Mouse (Mus musculus): ENCODE measurements at regions not wholly inside any gene's neighbourhood (a gene's known extent, or its start where the extent isn't known, plus 50 kb on each side); places are given as distances from the start of the nearest gene placed in this dataset.

DNA sequence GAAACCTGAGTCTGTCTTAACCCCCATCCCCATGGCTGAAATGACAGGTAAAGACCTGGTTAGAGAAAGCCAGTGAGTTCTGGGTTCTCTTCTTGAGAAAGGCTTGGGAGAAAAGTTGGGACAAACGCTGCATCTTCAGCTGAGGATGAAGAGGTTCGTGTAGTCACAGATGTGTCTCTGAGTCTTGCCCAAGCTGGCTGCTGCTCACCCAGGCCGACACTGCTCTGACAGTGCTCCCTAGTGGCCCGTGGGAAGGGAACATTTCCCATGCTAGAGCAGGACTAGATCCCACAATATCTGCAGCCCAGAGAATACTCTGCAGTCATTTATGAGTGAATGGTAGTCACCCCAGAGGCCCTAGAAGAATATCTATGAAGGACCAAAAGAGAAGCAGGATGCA, 165.3 kb downstream of the Cemip2 start:
- DNase-seq, result no peak
- H3K27me3 ChIP-seq (ENCODE audit: control insufficient read depth, insufficient read depth, low read length), result no peaks in the 10 kb centered on the region
- no peak overlapping the region for H3K27ac ChIP-seq (ENCODE audit: insufficient read depth, low read length)
- 41% methylated on average over 4 of the region's 4 CpGs for WGBS
- H3K4me3 ChIP-seq (replicated peaks; ENCODE audit: insufficient read depth, low read depth, low read length), result no peak overlapping the region
- H3K4me1 ChIP-seq (ENCODE audit: control insufficient read depth, insufficient read depth, low read length), result no peaks in the 10 kb centered on the region
- TF ChIP-seq POLR2A (IDR thresholded peaks at IDR 0.05; ENCODE audit: borderline replicate concordance, insufficient read depth, low read length), result no peak
- peak; percentile 15; the same call in 1 of the 2 replicates for TF ChIP-seq CTCF (IDR thresholded peaks at IDR 0.05; ENCODE audit: borderline replicate concordance, insufficient read depth, low read depth, low read length)

DNA sequence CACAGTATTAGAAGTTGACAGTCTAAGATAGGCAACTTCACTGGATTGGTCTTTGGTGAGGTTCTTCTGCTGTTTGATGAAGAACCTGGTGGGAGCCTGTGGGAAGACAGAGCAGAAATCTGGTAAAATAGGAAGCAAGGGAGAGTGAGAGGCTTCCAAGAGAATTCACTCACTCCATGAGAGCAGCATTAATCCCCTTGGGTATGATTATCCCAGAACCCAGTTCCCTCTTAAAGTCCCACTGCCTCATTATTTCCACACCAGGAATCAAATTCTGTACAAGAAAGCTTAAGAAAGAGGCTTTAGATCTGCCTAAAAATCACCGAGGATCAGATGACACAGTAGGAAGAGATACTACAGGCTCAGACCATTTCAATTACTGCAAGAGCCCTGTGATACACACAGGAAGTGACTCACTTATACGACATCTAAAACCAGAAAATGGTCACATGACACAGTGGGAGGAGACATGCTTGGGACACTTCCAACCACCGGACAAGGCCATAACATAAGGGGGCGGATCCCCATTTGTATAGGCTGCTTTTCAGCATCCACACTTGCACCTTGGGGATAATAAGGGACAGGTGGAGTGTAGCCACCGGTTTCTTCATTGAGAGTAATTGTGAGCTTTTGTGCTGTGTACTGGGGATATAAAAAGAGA, 168.2 kb downstream of the Cemip2 start:
- TF ChIP-seq POLR2A (IDR thresholded peaks at IDR 0.05; ENCODE audit: borderline replicate concordance, insufficient read depth, low read length) (no peak), CTCF (IDR thresholded peaks at IDR 0.05; ENCODE audit: borderline replicate concordance, insufficient read depth, low read depth, low read length) (no peak)
- DNase-seq, result no peak
- Histone ChIP-seq H3K4me3 (replicated peaks; ENCODE audit: insufficient read depth, low read depth, low read length) (no peak overlapping the region), H3K4me1 (ENCODE audit: control insufficient read depth, insufficient read depth, low read length) (no peaks in the 10 kb centered on the region), H3K27me3 (ENCODE audit: control insufficient read depth, insufficient read depth, low read length) (no peaks in the 10 kb centered on the region), H3K27ac (ENCODE audit: insufficient read depth, low read length) (no peak overlapping the region)
- 81% methylated on average over 5 of the region's 5 CpGs for WGBS

DNA sequence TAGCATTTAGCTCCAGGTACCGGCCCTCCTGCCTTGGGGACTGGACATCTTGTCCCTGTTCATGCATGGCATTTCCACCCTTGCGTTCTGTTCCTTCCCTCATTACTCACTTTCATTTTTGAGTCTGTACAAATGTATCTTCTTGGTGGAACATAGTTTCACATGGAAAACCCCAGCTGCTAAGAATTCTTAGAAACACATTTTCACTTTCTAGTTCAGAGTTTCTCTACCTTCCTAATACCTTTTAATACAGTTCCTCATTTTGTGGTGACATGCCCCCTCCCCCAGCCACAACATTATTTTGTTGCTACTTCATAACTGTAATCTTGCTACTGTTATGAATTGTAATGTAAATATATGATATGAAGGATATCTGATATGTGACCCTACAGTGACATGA, 169.9 kb downstream of the Cemip2 start:
- no peak for TF ChIP-seq CTCF (IDR thresholded peaks at IDR 0.05; ENCODE audit: borderline replicate concordance, insufficient read depth, low read depth, low read length)
- no peak for TF ChIP-seq POLR2A (IDR thresholded peaks at IDR 0.05; ENCODE audit: borderline replicate concordance, insufficient read depth, low read length)
- 86% methylated on average over 2 of the region's 2 CpGs for WGBS
- no peaks in the 10 kb centered on the region for H3K4me1 ChIP-seq (ENCODE audit: control insufficient read depth, insufficient read depth, low read length)

DNA sequence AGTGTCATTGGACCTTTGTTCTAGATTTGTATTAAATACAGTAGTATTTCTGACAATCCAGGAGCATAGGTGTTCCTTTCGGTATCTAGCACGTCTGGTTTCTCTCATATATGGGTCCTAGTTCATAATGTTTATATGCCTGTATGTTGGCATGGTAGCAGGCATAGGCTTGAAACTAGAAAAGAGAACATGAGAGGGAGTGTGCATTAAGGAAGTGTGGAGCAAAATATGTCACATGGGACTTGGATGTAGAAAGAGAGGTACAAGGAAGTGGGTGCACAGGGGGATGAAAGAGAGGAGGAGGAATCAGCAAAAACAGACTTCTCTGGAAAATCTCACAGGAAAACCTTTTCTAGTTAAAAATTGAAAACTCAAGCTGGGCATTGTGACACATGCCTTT, 176.2 kb upstream of the Trpm3 start:
- 97% methylated on average over 2 of the region's 2 CpGs for WGBS
- Histone ChIP-seq H3K4me3 (replicated peaks; ENCODE audit: insufficient read depth, low read depth, low read length) (no peak overlapping the region), H3K4me1 (ENCODE audit: control insufficient read depth, insufficient read depth, low read length) (no peaks in the 10 kb centered on the region), H3K27ac (ENCODE audit: insufficient read depth, low read length) (no peak overlapping the region), H3K27me3 (ENCODE audit: control insufficient read depth, insufficient read depth, low read length) (no peaks in the 10 kb centered on the region)
- TF ChIP-seq CTCF (IDR thresholded peaks at IDR 0.05; ENCODE audit: borderline replicate concordance, insufficient read depth, low read depth, low read length) (no peak), POLR2A (IDR thresholded peaks at IDR 0.05; ENCODE audit: borderline replicate concordance, insufficient read depth, low read length) (no peak)
- DNase-seq, result no peak

More for the DNA sequence above, 169.9 kb downstream of the Cemip2 start:
- Histone ChIP-seq H3K27me3 (ENCODE audit: control insufficient read depth, insufficient read depth, low read length) (no peaks in the 10 kb centered on the region), H3K4me3 (replicated peaks; ENCODE audit: insufficient read depth, low read depth, low read length) (no peak overlapping the region), H3K27ac (ENCODE audit: insufficient read depth, low read length) (no peak overlapping the region)
- no peak for DNase-seq

DNA sequence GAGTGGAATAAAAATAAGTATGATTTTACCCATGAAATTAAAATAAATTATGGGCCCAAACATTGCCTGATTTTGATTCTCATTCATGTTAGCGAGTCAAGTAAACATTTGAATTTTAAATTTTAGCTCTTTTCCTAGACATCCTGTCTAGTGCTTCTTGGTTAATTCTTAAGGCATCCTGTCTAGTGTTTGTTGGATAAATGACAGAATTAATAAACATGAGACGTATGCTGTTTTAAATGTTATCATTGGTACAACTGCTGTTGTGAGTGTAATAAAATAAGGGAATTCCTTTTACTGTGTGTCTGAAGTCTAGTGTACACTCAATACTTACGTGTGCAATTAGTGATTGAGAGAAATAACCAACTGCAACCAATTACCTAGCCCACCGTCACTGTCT, 149.0 kb upstream of the Trpm3 start:
- Histone ChIP-seq H3K4me1 (ENCODE audit: control insufficient read depth, insufficient read depth, low read length) (no peaks in the 10 kb centered on the region), H3K27me3 (ENCODE audit: control insufficient read depth, insufficient read depth, low read length) (no peaks in the 10 kb centered on the region), H3K27ac (ENCODE audit: insufficient read depth, low read length) (no peak overlapping the region), H3K4me3 (replicated peaks; ENCODE audit: insufficient read depth, low read depth, low read length) (no peak overlapping the region)
- TF ChIP-seq CTCF (IDR thresholded peaks at IDR 0.05; ENCODE audit: borderline replicate concordance, insufficient read depth, low read depth, low read length) (no peak), POLR2A (IDR thresholded peaks at IDR 0.05; ENCODE audit: borderline replicate concordance, insufficient read depth, low read length) (no peak)
- DNase-seq, result no peak
- WGBS, result 96% methylated on average over 4 of the region's 4 CpGs

DNA sequence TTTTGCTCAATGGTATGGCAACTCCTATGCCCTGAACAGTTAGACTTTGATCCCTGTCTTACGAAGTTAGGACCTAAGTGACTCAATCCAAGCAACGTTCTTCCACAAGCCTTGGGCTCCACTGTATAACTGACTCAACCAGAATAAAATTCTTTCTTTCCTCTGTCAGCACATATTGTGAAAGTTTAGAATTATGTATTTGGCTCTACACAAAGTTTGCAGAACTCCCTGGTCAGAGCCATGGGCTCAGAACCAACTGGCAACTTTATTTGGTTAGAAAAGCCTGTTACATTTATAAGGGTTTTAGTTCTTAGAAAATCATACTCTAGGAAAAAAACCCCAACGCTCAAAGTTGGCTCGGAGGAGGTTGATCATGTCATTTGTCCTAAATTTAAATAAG, 147.9 kb upstream of the Trpm3 start:
- DNase-seq, result no peak
- 37% methylated on average over 4 of the region's 4 CpGs for WGBS
- no peak for TF ChIP-seq CTCF (IDR thresholded peaks at IDR 0.05; ENCODE audit: borderline replicate concordance, insufficient read depth, low read depth, low read length)
- no peaks in the 10 kb centered on the region for H3K4me1 ChIP-seq (ENCODE audit: control insufficient read depth, insufficient read depth, low read length)
- H3K4me3 ChIP-seq (replicated peaks; ENCODE audit: insufficient read depth, low read depth, low read length), result no peak overlapping the region
- no peak overlapping the region for H3K27ac ChIP-seq (ENCODE audit: insufficient read depth, low read length)
- no peaks in the 10 kb centered on the region for H3K27me3 ChIP-seq (ENCODE audit: control insufficient read depth, insufficient read depth, low read length)

DNA sequence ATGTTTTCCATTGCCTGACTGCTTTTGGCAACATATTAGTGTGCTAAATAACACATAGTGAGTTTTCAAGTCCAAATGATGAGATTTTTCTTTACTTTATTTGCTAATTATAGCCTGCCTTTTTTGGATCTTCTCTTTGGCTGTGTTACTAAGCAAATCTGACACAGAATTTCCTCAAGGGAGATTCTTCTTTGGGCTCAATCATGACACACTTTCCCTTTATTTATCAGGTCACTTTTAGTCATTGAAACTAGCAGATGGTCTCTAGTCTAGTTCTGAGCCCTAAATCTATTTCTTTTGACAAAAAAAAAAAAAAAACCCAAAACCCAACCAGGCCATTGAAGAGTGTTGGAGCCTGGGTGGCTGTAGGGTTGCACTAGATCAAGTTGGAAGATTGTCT, 147.4 kb upstream of the Trpm3 start:
- H3K4me1 ChIP-seq (ENCODE audit: control insufficient read depth, insufficient read depth, low read length), result no peaks in the 10 kb centered on the region
- no peaks in the 10 kb centered on the region for H3K27me3 ChIP-seq (ENCODE audit: control insufficient read depth, insufficient read depth, low read length)
- TF ChIP-seq POLR2A (IDR thresholded peaks at IDR 0.05; ENCODE audit: borderline replicate concordance, insufficient read depth, low read length) (no peak), CTCF (IDR thresholded peaks at IDR 0.05; ENCODE audit: borderline replicate concordance, insufficient read depth, low read depth, low read length) (no peak)
- no peak overlapping the region for H3K4me3 ChIP-seq (replicated peaks; ENCODE audit: insufficient read depth, low read depth, low read length)
- no peak overlapping the region for H3K27ac ChIP-seq (ENCODE audit: insufficient read depth, low read length)
- peak in 1 of 2 experiments; percentile 5 for DNase-seq

DNA sequence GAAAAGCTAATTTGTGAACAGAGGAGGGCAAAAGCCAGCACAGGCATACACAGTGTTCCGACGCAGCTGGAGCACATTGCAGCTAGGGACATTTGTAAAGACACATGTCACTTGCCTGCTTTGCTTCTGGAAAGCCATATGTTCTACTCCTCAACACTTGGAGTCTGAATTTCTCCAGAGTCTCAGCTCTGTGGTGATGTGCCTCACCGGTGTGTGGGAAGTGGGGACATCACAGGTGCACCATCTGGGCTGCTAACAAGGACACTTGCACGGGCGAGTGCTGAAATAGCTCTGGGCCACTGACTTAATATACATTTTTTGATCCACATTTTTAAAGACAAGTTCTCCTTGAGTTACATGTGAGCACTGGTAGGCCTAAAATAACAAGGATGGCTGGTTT, 139.2 kb upstream of the Trpm3 start:
- Histone ChIP-seq H3K27ac (ENCODE audit: insufficient read depth, low read length) (no peak overlapping the region), H3K27me3 (ENCODE audit: control insufficient read depth, insufficient read depth, low read length) (no peaks in the 10 kb centered on the region), H3K4me3 (replicated peaks; ENCODE audit: insufficient read depth, low read depth, low read length) (no peak overlapping the region), H3K4me1 (ENCODE audit: control insufficient read depth, insufficient read depth, low read length) (no peaks in the 10 kb centered on the region)
- 66% methylated on average over 5 of the region's 5 CpGs for WGBS
- no peak for TF ChIP-seq POLR2A (IDR thresholded peaks at IDR 0.05; ENCODE audit: borderline replicate concordance, insufficient read depth, low read length)
- no peak for TF ChIP-seq CTCF (IDR thresholded peaks at IDR 0.05; ENCODE audit: borderline replicate concordance, insufficient read depth, low read depth, low read length)
- DNase-seq, result no peak

Measured in cerebellum, adult 2 months (tissue).